Mouse (Mus musculus): ENCODE data around the gene Mxd3. TPM values are rescaled to one million over a fixed set of nuclear protein-coding genes. Genes with fewer than 3 reads are reported as not detected.

Gene Mxd3
- 0.92 TPM for total RNA-seq (2023)

DNA sequence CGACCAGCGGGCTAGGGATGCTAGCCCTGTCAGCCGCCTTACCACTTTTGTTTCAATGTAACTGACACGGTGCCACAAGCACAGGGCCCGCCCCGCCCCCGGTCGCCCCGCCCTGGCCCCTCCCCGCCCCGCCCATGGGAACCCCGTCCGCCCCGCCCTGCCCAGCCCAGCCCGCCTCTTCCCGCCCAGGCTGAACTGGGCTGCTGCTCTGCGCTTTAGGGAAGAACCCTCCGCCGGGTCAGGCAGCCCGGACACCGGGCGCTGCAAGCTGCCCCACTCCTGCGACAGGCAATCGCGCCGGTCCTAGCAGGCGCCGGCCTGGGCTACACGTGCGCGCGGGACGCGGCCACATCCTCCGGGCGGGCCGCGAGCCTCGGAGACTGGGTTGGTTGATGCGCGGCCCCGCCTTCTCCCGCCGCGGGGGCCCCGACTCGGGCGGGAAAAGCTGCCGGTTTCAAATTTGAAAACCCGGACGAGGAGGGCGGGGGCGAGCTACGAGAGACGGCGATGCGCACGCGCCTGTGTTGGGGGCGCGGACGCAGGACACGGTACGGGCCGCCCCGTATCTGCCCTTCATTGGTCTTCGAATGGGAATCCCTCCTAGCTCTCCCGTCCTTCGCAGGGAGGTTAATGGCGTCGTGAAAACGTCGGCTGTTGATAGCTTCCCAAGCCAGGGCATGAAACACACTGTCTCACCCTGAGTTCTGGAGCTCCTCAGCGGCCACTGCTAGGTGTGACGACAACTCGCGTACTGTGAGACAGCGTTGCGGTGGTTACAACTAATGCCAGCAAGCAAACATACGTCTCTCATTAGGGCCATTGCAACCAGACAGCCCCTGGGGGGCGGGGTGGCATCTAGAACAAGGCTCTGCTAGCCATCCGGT is at the start of gene Mxd3:
TSS of gene Mxd3 (minus strand) at position 141 of the 884 bp plus-strand sequence.

DNA sequence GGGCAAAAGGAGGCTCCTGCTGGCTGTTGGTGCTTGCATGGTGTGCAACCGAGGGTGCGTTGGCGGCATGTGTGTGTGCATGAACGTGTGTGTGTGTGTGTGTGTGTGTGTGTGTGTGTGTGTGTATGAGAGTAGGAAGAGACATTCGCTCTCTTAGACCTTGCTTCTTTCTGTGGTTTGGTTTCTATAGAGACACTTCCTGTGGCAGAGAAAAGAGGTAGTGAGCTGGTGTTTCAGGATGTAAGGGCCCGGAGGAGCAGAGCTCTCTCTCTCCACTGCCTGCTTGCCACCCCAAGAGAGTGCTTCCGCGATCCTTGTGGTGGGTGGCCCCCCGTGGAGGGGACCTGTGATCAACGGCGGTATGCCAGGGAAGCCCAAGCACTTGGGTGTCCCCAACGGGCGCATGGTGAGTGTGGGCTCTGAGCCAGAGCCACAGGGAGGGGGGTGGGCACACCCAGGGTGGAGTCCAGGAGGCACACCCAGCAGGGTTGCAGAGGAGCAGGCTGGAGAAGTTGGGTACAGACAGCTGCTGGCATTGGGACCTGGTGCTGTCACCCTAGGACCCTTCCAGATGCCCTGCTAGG is 40.0 kb upstream of the Mxd3 start, which contains the start of gene Rgs14:
TSS of gene Rgs14 (plus strand) at position 202 of the 584 bp plus-strand sequence.

DNA sequence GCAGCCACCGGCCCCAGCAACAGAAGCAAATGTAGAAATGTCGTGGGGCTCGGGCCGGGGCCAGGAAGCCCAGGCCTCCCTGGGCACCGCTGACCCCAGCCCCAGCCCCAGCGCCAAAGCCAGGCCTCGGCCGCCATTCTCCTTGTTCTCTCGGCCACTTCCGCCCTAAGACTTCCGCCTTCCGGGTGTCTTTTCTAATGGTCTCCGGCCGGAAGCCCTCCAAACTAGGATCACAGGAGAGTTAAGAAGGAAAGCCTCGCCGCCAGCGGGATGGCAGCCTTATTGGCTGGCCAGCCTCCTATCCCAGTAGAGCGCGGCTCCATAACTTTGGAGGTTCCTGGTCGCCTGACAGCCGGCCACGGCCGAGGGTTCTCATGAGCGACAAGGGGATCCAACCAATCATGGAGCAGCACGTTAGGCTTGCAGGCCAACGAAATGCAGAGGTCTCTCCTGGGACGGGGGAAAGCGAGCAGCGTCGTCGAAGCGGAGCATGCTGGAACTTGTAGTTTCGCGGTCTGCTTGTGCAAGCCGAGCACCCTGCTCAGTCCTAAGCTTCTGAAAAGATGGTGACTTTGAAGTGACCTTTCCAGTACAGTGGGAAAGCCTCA is 32.9 kb upstream of the Mxd3 start, which contains the start of gene Lman2:
TSS of gene Lman2 (minus strand) at position 331 of the 608 bp plus-strand sequence.

DNA sequence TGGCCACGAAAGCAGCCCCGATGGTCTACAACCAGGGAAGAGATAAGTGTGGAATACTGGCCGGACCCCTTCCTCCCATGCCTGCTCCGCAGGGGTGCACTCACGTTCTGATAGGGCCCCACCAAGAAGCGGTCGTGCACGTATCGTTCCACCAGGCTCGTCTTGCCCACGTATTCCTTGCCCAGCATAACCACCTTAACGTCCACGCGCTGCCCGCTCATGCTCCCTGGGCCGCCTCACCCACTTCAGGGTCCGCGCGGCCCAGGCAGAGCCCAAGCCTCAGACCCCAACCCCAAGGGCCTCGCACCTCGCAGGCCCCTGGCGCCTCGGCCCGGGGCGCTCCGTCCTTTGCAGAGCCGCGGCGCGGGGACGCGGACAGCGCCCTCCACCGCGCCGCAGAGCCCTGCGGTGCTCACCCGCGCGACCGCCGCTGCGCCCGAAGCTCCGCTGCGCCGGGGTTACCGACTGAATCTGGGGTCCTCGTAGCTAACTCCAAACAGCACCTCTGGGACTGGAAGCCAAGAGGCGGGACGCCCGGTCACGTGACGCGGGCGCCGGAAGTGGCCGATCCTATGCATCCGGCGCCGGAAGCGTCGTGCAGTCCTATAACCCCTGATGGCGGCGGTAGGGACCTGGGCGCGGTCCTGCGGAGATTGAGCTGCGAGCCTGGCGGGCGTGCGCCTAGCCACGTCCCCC is 8.0 kb downstream of the Mxd3 start, which contains the start of gene Rab24:
TSS of gene Rab24 (minus strand) at position 513 of the 696 bp plus-strand sequence.

DNA sequence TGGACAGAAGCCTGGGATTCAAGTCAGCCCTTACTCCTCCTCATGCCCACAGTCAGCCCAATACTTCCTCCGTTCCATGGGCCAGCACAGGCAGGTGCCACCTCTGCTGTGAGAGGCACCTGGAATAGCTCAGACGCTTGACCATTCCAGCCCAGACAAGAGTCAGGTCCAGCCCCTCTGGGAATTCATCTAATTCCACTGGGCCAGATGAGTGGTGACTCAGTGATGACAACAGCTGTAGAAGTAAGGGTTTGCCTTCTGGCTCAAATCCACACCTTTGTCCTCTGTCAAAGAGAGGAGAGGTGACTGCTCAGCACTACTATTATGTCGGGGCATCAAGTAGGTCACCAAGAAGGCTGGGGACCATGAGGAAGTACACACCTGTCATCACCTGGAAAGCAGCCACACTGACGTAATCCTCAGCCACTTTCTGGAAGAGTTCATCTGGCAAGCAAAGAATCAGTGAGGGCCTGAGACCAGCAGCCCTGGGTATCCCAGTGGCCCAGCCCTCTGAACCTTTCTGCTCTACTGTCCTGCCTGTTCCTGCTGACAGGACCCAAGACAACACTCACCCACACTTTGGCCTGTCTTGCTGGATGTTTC is 9.6 kb downstream of the Mxd3 start, which contains the start of gene Prelid1:
TSS of gene Prelid1 (plus strand) at position 570 of the 603 bp plus-strand sequence.

Other genes starting within 250 kb of the Mxd3 start
- gene Uimc1, start 229.5 kb downstream of the Mxd3 start, total RNA-seq (2023) = 87.0 TPM
- 30.2 TPM for gene Zfp346, start 224.5 kb downstream of the Mxd3 start, total RNA-seq (2023)
- not detected for gene Gm17617, start 196.3 kb downstream of the Mxd3 start, total RNA-seq (2023)
- not detected for gene Fgfr4, start 177.2 kb downstream of the Mxd3 start, total RNA-seq (2023)
- gene Nsd1, start 120.0 kb downstream of the Mxd3 start, total RNA-seq (2023) = 181 TPM
- gene Prelid1, start 9.3 kb downstream of the Mxd3 start, total RNA-seq (2023) = 148 TPM
- gene Rab24, start 7.9 kb downstream of the Mxd3 start, total RNA-seq (2023) = 48.6 TPM
- 98.9 TPM for gene Lman2, start 33.0 kb upstream of the Mxd3 start, total RNA-seq (2023)
- gene Rgs14, start 39.9 kb upstream of the Mxd3 start, total RNA-seq (2023) = 92.6 TPM
- not detected for gene Slc34a1, start 68.4 kb upstream of the Mxd3 start, total RNA-seq (2023)
- not detected for gene Pfn3, start 85.4 kb upstream of the Mxd3 start, total RNA-seq (2023)
- gene F12, start 97.0 kb upstream of the Mxd3 start, total RNA-seq (2023) = 0.47 TPM
- 458 TPM for gene Grk6, start 115.2 kb upstream of the Mxd3 start, total RNA-seq (2023)
- gene Prr7, start 134.4 kb upstream of the Mxd3 start, total RNA-seq (2023) = 50.3 TPM
- gene Dbn1, start 158.3 kb upstream of the Mxd3 start, total RNA-seq (2023) = 0.24 TPM
- gene Pdlim7, start 183.9 kb upstream of the Mxd3 start, total RNA-seq (2023) = 11.0 TPM
- 15.6 TPM for gene Dok3, start 199.5 kb upstream of the Mxd3 start, total RNA-seq (2023)
- gene Ddx41, start 206.8 kb upstream of the Mxd3 start, total RNA-seq (2023) = 74.8 TPM
- 173 TPM for gene Fam193b, start 241.3 kb upstream of the Mxd3 start, total RNA-seq (2023)
- gene Tmed9, start 243.9 kb upstream of the Mxd3 start, total RNA-seq (2023) = 102 TPM

Data from CD4-positive naive resting alpha-beta T cell, adult 57 days (primary cell).